Mouse (Mus musculus) C2C12 (cell line): ENCODE data around the gene Pla2g15.

ENCODE experiments used
- CTCF ChIP-seq: IDR thresholded peaks from one replicate; pipeline ENCODE4 v1.5.1; 2011; ENCODE audit not compliant: control insufficient read depth, insufficient read depth, insufficient read length
- USF1 ChIP-seq: IDR thresholded peaks from one replicate; pipeline ENCODE4 v1.6.1; 2011; ENCODE audit warnings: low read depth, mild to moderate bottlenecking, control low read depth, moderate library complexity

GRCm38 (mm10) chr8:106165460-106165859, 15.3 kb downstream of the Pla2g15 start:
- peak; percentile 39 for TF ChIP-seq CTCF
- no peak for TF ChIP-seq USF1
